Mouse (Mus musculus) E14TG2a.4 (cell line): ENCODE measurements around the gene Atr.

ENCODE experiments used
- CTCF ChIP-seq: conservative IDR thresholded peaks from 2 replicates; pipeline ENCODE4 v1.5.1; 2014; ENCODE audit warnings: low read length
- POU5F1 ChIP-seq: IDR thresholded peaks from 2 replicates; pipeline ENCODE4 v1.6.1; 2014; ENCODE audit warnings: low read length, borderline replicate concordance

DNA sequence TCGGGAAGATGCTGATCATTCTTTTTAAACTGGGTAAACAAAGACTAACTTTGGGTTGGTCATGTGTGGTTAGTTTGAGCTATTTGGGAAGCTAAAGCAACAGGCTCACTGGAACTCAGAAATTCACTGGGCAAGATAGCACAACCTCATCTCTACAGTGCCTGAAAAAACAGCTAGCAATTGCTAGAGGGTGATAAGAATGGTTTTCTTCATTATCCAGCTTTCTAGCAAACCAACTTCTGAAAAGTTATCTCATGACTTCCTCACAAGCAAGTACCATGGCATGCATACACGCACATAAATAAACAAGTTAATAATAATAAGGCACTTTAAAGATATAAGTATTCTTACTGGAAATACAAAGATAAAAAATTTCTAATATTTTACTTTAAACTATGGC is 120.9 kb downstream of the Atr start:
- TF ChIP-seq CTCF (no peak), POU5F1 (no peak)
